Mouse (Mus musculus): Measurements from ENCODE around the gene Npm3. TPM values are rescaled to one million over a fixed set of nuclear protein-coding genes. Genes with fewer than 3 reads are reported as not detected.
A peak's percentile ranks its signal among the peaks of the same experiment; 100 is the strongest.

Npm3 gene
- total RNA-seq, 4 experiments from 2014 or later = 4.7 to 6.8 (median 5.7) TPM

GRCm38 (mm10) chr19:45753551-45753950, 4.2 kb upstream of the Npm3 start:
- no peak for DNase-seq (ENCODE audit: low spot score in 2 of 2)

DNA sequence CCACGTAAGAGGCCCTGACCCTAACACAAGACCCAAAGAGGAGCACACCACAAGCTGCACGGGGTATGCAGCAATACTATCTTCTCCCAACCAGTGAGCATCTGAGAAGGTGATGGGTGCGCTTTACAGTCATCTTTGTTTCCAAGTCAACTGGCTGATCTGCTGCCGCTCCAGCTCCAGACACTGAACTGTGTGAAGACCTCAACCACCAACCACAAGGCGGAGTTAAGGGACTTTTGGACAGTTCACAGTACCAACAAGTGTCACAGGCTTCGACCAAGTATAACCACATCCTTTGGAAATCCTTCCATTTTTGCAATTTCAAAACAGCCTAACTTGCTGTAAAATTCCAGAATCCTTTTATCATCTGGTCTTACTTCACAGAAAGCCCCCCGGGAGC, 2.5 kb upstream of the Npm3 start:
- no peak for DNase-seq (ENCODE audit: low spot score in 2 of 2)

DNA sequence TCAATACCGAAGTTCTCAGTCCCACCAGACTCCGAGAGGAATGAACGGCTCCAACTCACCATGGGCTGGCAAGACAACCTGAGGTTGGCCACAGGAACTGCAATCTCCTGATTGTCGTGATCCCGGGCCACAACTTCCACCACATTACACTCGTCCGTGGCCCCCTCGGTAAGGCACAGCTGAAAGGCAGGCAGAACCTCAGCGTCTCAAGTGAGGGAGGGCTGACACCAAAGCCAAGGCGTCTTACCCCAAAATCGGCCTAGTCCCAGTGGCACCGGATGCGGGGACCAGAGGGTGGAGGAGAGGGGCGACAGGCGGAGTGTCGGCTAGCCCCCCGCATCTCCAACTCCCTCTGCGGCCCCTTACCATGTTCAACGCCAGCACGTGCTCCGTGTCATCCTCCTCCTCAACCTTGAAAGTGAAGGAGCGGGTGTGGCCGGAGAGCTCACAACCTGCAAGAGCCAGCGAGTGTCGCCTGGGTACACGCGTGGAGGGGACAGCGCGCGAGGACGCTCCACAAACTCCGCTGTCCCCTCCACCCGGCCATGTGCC, 624 bp downstream of the Npm3 start:
- DNase-seq (ENCODE audit: low spot score in 2 of 2) = no peak

DNA sequence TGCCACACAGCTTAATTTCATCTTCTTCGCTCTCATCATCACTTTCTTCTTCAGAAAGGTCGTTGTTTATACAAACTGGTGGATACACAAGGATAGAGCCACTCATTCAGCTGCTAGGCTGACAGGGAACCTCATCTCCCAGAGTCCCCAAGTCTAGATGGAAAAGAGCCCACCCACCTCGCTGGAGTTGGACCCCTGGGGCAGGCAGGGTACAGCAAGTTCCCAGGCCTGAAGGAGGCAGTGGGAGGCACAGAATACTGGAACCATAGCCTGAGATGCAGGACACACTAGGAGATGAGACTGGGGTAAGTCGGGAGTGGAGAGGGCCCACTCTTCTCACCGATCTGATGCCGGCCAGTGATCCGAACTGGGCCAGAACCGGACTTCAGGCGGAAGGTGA, 1.2 kb downstream of the Npm3 start:
- no peak for DNase-seq (ENCODE audit: low spot score in 2 of 2)

DNA sequence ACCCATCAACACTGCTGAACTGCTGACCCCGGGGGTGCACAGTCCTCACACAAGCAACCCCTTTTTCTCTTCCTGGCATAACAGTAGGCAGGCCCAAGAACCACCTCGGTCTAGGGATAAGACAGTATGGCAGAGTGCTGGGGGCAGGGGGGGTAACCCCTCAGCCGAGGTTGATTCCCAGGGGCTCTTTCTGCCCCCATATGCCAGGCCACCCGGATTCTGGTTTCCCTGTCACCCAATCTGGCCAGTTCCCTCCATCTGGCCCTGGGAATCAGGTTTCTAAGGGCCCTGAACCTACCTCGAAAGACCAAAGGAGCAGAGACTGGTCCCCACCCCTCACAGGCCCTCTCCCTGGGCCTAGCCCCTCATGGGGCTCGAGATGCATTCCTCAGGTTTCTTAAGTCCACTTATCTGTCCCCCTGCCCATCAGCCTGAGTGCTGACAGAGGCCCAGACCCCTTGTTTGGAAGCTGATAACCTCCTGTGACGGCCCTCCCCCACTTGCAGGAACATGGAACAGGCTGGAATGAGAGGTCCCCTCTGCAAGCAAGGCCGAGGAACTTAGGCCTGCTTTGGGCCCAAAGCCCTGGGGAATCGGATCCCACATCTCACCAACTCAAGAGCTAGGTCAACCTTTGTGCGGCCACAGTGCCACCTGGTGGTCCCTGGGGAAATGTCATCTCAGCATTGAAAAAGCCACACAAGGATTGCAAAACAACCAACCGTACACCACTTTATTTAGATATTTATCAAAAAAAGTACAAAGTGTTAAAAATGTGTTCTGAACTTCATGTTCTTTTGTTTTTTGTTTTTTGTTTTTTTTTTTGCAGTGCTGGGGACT, 2.1 kb downstream of the Npm3 start:
- peak; percentile 67 to 88 for DNase-seq (ENCODE audit: low spot score in 2 of 2)

DNA sequence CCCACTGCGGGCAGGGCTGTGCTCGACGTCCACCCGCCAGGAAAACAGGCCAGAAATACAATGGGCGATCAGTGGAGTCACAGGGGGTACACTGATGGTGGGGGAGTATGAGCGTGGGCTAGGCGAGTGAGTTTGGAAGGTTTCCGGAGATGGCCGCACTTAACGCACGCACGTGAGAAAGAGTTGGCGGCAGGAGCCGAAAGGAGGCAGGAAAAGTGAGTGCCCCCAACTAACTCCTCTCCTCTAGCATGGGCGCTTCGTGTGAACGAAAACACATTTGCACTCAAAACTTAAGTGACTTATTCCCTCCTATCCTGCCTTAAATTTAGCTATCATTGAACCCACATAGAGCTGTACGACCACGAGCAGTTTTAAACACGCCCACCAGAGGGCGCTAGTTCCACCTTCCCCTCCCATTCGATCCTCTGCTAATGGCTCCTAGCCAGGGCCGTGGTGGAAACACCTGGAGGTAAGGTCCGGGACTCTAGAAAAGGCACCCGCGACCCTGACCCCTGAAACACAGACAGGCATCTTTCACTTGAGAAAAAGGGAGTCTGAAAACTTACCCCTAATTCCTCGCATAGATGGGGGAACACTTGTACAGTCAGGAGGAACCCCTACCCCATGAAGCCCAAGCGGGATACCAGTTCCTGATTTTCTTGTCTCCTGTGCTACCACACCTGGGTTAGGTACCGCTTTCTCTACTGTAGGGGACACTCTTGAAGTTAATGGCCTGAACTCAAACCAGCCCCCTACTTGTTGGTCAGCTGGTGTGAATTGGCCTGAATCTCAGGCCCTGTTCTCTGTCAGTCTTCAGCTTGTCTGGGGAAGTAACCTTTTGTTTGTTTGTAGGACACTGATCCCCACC, 3.0 kb downstream of the Npm3 start:
- DNase-seq (ENCODE audit: low spot score in 2 of 2) = peak; percentile 58 to 73

DNA sequence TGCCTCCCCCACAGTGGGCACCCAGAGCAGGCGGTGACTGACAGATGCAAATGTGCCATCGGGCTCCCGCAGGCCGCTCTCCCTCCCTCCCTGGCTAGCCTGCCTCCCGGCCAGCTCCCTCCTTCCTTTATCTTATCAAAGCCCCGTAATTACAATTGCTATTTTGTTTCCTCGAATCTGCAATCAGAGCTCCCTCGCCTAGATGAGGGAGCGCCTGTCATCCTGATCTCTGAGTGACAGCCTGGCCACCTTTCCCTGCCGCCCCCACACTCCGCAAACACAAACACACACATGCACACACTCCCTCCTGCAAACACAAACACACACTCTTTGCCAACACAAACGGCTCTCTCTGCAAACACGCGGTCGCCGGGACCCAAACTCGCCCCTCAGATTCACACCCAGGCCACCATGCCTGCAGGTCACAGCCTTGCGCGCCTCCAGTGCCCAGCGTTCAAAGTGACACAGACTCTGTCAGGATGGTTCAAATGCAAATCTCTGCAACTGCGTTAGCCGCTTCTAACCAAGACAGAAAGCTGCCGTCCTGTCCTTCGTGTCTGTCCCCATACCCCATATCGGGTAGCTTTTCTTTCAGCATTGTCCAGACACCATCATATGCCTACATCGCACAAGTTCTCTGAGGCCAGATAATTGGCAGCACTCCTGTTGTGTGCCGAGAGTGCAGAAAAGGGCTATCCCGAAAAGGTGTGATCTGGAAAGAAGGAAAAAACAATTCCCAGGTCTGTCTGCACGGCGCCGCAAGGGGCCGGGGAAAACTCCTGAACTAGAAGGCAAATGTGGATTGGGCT, 3.8 kb downstream of the Npm3 start:
- DNase-seq (ENCODE audit: low spot score in 2 of 2) = no peak

- no peak for DNase-seq (ENCODE audit: low spot score in 2 of 2)
These were observed 5.8 kb downstream of the Npm3 start for GRCm38 (mm10) chr19:45743619-45744018.

DNA sequence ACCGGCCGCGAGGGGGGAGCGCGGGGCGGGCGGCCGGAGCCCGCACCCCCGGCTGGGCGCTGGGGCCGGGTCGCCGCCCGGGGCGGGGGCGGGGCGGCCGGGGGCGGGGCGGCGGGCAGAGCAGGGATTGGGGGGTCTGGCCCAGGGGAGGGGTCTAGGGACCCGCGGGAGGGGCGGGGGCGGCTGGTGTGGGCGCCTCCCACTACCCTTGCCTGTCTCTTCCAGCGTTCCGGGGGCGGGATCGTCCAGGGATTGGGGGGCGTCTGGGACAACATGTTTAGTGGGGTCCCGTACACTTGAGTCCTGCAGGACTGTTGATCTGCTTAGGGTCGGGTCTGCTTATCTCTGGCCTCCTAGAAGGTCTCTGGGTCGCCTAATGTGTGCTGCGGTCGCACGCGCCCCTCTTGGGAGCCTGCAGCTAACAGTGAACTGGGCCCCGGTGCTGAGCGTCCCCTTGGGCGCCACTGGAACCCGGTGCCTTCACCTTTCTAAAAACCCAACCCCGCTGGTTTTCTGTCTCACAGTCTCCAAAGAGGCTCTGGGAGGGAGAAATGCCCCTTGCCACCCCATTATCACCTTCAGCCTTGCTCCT, 6.3 kb downstream of the Npm3 start:
- no peak for DNase-seq (ENCODE audit: low spot score in 2 of 2)

DNA sequence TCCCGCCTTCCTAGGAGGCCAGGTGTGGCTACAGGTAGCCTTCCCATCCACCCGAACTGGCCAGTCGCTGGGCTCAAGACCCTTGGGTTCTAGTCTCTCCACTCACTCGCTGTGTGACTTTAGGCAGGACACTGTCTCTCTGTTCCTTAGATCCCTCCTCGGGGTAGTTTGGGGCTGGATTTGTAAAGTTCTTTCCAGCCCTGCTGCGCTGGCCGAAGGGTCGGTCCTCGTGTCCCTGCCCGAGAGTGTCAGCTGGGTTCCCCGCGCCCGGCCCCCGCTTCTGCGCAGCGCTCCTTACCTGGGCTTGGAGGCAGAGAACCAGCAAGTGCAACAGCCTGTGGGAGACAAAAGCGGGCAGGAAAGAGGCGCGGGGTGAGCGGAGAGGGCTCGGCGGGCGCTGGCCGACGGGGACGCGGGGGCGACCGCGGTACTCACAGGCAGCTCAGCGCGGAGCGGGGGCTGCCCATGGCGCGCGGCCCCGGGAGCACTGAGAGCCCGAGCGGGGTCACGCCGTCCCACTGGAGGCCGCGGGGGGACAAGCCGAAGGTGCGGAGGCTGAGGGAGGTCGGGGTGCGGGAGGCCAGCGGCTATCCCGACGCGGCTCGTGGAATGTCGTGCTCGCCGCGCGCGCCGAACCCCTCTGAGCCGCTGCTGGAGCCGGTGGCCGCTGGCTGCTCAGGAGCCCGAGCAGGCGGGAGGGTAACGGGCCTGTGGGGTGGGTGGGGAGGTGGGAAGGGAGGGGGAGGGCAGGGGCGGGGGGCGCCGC, 7.0 kb downstream of the Npm3 start, which contains the start of gene Fgf8:
Gene Fgf8 (minus strand): TSS at position 698 of the 766 bp plus-strand sequence.
- DNase-seq (ENCODE audit: low spot score in 2 of 2) = no peak

- DNase-seq (ENCODE audit: low spot score in 2 of 2) = no peak
These were observed 7.8 kb downstream of the Npm3 start for GRCm38 (mm10) chr19:45741431-45742217.

- no peak for DNase-seq (ENCODE audit: low spot score in 2 of 2)
These were observed 8.6 kb downstream of the Npm3 start for GRCm38 (mm10) chr19:45740817-45741216.

DNA sequence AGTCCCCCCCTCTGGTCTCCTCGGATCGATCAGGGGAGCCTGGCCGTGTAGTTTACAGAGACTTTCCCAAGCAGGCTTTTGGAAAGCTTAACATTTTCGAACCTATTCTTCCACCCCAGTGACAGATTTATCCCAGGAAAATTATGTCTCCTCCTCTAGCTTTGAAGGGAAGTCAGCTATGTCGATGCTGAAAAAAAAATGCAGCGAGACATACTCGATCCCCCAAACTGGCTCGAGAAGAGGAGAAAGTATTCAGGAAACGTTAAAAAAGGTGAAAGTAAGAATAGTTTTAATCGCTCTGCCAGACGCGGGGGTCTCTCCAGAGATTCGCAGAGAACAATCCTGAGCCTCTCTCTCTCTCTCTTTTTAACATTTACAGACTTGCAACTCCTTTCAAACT, 9.2 kb downstream of the Npm3 start:
- DNase-seq (ENCODE audit: low spot score in 2 of 2) = no peak

- DNase-seq (ENCODE audit: low spot score in 2 of 2) = no peak
These were observed 10.9 kb downstream of the Npm3 start for GRCm38 (mm10) chr19:45738521-45738920.

DNA sequence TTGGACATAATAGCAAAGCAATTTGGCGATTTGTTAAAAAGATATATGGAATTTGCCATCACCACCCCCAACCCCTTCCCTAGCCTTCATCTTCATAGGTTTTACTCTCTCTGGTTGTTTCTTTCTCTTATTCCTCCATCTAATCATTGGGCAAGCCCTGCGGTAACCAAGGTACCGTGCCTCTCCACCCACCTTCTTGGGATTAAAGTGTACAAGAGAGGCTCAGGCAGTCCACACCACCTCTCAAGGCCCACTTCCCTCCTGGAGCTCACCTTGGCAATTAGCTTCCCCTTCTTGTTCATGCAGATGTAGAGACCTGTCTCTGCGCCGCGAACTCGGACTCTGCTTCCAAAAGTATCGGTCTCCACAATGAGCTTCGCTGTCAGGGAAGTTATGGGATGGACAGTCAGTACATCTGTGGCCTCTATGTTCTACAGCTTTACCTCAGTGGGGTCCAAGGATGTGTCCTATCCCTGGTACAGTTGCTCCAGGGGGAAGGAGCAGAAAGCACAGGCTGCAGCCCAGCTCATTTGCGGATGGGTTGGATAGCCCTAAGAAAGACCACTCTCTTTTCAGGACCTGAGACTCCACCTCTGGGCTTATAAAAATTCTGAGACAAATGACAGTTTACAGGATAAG, 11.4 kb downstream of the Npm3 start:
- no peak for DNase-seq (ENCODE audit: low spot score in 2 of 2)

GRCm38 (mm10) chr19:45737208-45737845, 12.1 kb downstream of the Npm3 start:
- DNase-seq (ENCODE audit: low spot score in 2 of 2) = no peak

GRCm38 (mm10) chr19:45736855-45737207, 12.6 kb downstream of the Npm3 start:
- no peak for DNase-seq (ENCODE audit: low spot score in 2 of 2)

GRCm38 (mm10) chr19:45736241-45736640, 13.2 kb downstream of the Npm3 start:
- DNase-seq (ENCODE audit: low spot score in 2 of 2) = no peak

All from left cerebral cortex, adult 8-10 months (tissue).